Mouse (Mus musculus): ENCODE measurements around the gene Fam19a4.

GRCm38 (mm10) chr6:97060074-97060681 is at the start of gene Fam19a4:
- TF ChIP-seq CTCF (conservative IDR thresholded peaks at IDR 0.05; ENCODE audit: insufficient read depth, insufficient read length, low read depth, low read length) = no peak
- no peak for TF ChIP-seq POLR2A (IDR thresholded peaks at IDR 0.05; ENCODE audit: low read depth, low read length)

Data from kidney, adult 2 months (tissue).